Mouse (Mus musculus): ENCODE results near the gene Dnajb11. TPM values are rescaled to one million over a fixed set of nuclear protein-coding genes. Genes with fewer than 3 reads are reported as not detected.

Dnajb11 gene
- polyA plus RNA-seq, 1 experiment from 2014 or later = 97.3 TPM

GRCm38 (mm10) chr16:22909290-22909689 lies 51.6 kb downstream of the Dnajb11 start:
- DNase-seq (ENCODE audit: low spot score) (no peak), ATAC-seq (replicated peaks; ENCODE audit: low FRiP score) (no peak)
- Histone ChIP-seq H3K9me3 (ENCODE audit: control insufficient read depth, low read length) (no peaks in the 10 kb centered on the region), H3K4me2 (ENCODE audit: low read depth, low read length, severe bottlenecking) (no peak overlapping the region), H3K27ac (ENCODE audit: low read depth, low read length) (no peak overlapping the region), H3K4me1 (replicated peaks; ENCODE audit: control insufficient read depth, insufficient read depth, low read length) (no peaks in the 10 kb centered on the region), H3K4me3 (ENCODE audit: low read depth, low read length) (no peak overlapping the region), H3K27me3 (ENCODE audit: control insufficient read depth, insufficient read depth, low read length) (no peaks in the 10 kb centered on the region), H3K36me3 (ENCODE audit: control insufficient read depth, insufficient read depth, low read length) (no peaks in the 10 kb centered on the region), H3K9ac (ENCODE audit: low read length) (no peak overlapping the region)
- 89% methylated on average over 6 of the region's 6 CpGs for WGBS

- ATAC-seq (replicated peaks; ENCODE audit: low FRiP score) (no peak), DNase-seq (ENCODE audit: low spot score) (peak; percentile 9)
- Histone ChIP-seq H3K27ac (ENCODE audit: low read depth, low read length) (no peak overlapping the region), H3K4me1 (replicated peaks; ENCODE audit: control insufficient read depth, insufficient read depth, low read length) (no peaks in the 10 kb centered on the region), H3K27me3 (ENCODE audit: control insufficient read depth, insufficient read depth, low read length) (no peaks in the 10 kb centered on the region), H3K9ac (ENCODE audit: low read length) (no peak overlapping the region), H3K4me2 (ENCODE audit: low read depth, low read length, severe bottlenecking) (no peak overlapping the region), H3K36me3 (ENCODE audit: control insufficient read depth, insufficient read depth, low read length) (no peaks in the 10 kb centered on the region), H3K9me3 (ENCODE audit: control insufficient read depth, low read length) (no peaks in the 10 kb centered on the region), H3K4me3 (ENCODE audit: low read depth, low read length) (no peak overlapping the region)
- 84% methylated on average over 3 of the region's 3 CpGs for WGBS
Measured at GRCm38 (mm10) chr16:22911986-22912385, 54.3 kb downstream of the Dnajb11 start.

GRCm38 (mm10) chr16:22912886-22913285 lies 55.2 kb downstream of the Dnajb11 start:
- H3K4me1 ChIP-seq (replicated peaks; ENCODE audit: control insufficient read depth, insufficient read depth, low read length) = no peaks in the 10 kb centered on the region
- H3K4me2 ChIP-seq (ENCODE audit: low read depth, low read length, severe bottlenecking) = no peak overlapping the region
- no peak overlapping the region for H3K9ac ChIP-seq (ENCODE audit: low read length)
- H3K4me3 ChIP-seq (ENCODE audit: low read depth, low read length) = no peak overlapping the region
- H3K27me3 ChIP-seq (ENCODE audit: control insufficient read depth, insufficient read depth, low read length) = no peaks in the 10 kb centered on the region
- no peak overlapping the region for H3K27ac ChIP-seq (ENCODE audit: low read depth, low read length)
- DNase-seq (ENCODE audit: low spot score) (peak; percentile 41), ATAC-seq (replicated peaks; ENCODE audit: low FRiP score) (no peak)
- WGBS = 86% methylated on average over 6 of the region's 6 CpGs
- no peaks in the 10 kb centered on the region for H3K9me3 ChIP-seq (ENCODE audit: control insufficient read depth, low read length)
- H3K36me3 ChIP-seq (ENCODE audit: control insufficient read depth, insufficient read depth, low read length) = no peaks in the 10 kb centered on the region

- no peak for ATAC-seq (replicated peaks; ENCODE audit: low FRiP score)
- Histone ChIP-seq H3K4me3 (ENCODE audit: low read depth, low read length) (no peak overlapping the region), H3K9me3 (ENCODE audit: control insufficient read depth, low read length) (no peaks in the 10 kb centered on the region), H3K4me1 (replicated peaks; ENCODE audit: control insufficient read depth, insufficient read depth, low read length) (no peaks in the 10 kb centered on the region), H3K36me3 (ENCODE audit: control insufficient read depth, insufficient read depth, low read length) (no peaks in the 10 kb centered on the region), H3K9ac (ENCODE audit: low read length) (no peak overlapping the region), H3K27ac (ENCODE audit: low read depth, low read length) (no peak overlapping the region), H3K4me2 (ENCODE audit: low read depth, low read length, severe bottlenecking) (no peak overlapping the region), H3K27me3 (ENCODE audit: control insufficient read depth, insufficient read depth, low read length) (no peaks in the 10 kb centered on the region)
- DNase-seq (ENCODE audit: low spot score) = peak; percentile 8
Measured at GRCm38 (mm10) chr16:22914276-22914675, 56.6 kb downstream of the Dnajb11 start.

GRCm38 (mm10) chr16:22918034-22918433 lies 60.4 kb downstream of the Dnajb11 start, which contains the start of gene Fetub:
Fetub (plus strand) TSS chr16:22918334.
- WGBS = 85% methylated on average over 5 of the region's 5 CpGs

GRCm38 (mm10) chr16:22918664-22919312 lies 61.1 kb downstream of the Dnajb11 start:
- ATAC-seq (replicated peaks; ENCODE audit: low FRiP score) (0 out of 2 replicates have a peak, but pooled peaks have one; percentile 24), DNase-seq (ENCODE audit: low spot score) (no peak)
- 68% methylated on average over 15 of the region's 15 CpGs for WGBS
- no peaks in the 10 kb centered on the region for H3K4me1 ChIP-seq (replicated peaks; ENCODE audit: control insufficient read depth, insufficient read depth, low read length)
- no peak overlapping the region for H3K9ac ChIP-seq (ENCODE audit: low read length)
- H3K27ac ChIP-seq (ENCODE audit: low read depth, low read length) = no peak overlapping the region
- H3K27me3 ChIP-seq (ENCODE audit: control insufficient read depth, insufficient read depth, low read length) = no peaks in the 10 kb centered on the region
- no peaks in the 10 kb centered on the region for H3K36me3 ChIP-seq (ENCODE audit: control insufficient read depth, insufficient read depth, low read length)
- no peak overlapping the region for H3K4me2 ChIP-seq (ENCODE audit: low read depth, low read length, severe bottlenecking)
- H3K9me3 ChIP-seq (ENCODE audit: control insufficient read depth, low read length) = no peaks in the 10 kb centered on the region
- no peak overlapping the region for H3K4me3 ChIP-seq (ENCODE audit: low read depth, low read length)

More at GRCm38 (mm10) chr16:22918034-22918433, 60.4 kb downstream of the Dnajb11 start, which contains the start of gene Fetub:
- no peak within 1 kb of the TSS for H3K4me2 ChIP-seq (ENCODE audit: low read depth, low read length, severe bottlenecking)
- H3K36me3 ChIP-seq (ENCODE audit: control insufficient read depth, insufficient read depth, low read length) = no peaks in the 10 kb centered on the region
- DNase-seq (ENCODE audit: low spot score) = no peak
- H3K9ac ChIP-seq (ENCODE audit: low read length) = no peak within 1 kb of the TSS
- H3K27ac ChIP-seq (ENCODE audit: low read depth, low read length) = no peak within 1 kb of the TSS
- no peaks in the 10 kb centered on the region for H3K9me3 ChIP-seq (ENCODE audit: control insufficient read depth, low read length)
- no peak for ATAC-seq (replicated peaks; ENCODE audit: low FRiP score)
- no peak within 1 kb of the TSS for H3K4me3 ChIP-seq (ENCODE audit: low read depth, low read length)
- no peaks in the 10 kb centered on the region for H3K27me3 ChIP-seq (ENCODE audit: control insufficient read depth, insufficient read depth, low read length)
- no peaks in the 10 kb centered on the region for H3K4me1 ChIP-seq (replicated peaks; ENCODE audit: control insufficient read depth, insufficient read depth, low read length)

- H3K9ac ChIP-seq (ENCODE audit: low read length) = no peak overlapping the region
- no peaks in the 10 kb centered on the region for H3K36me3 ChIP-seq (ENCODE audit: control insufficient read depth, insufficient read depth, low read length)
- no peak for ATAC-seq (replicated peaks; ENCODE audit: low FRiP score)
- H3K9me3 ChIP-seq (ENCODE audit: control insufficient read depth, low read length) = no peaks in the 10 kb centered on the region
- H3K4me1 ChIP-seq (replicated peaks; ENCODE audit: control insufficient read depth, insufficient read depth, low read length) = no peaks in the 10 kb centered on the region
- 69% methylated on average over 18 of the region's 18 CpGs for WGBS
- H3K4me2 ChIP-seq (ENCODE audit: low read depth, low read length, severe bottlenecking) = no peak overlapping the region
- no peak overlapping the region for H3K4me3 ChIP-seq (ENCODE audit: low read depth, low read length)
- no peak overlapping the region for H3K27ac ChIP-seq (ENCODE audit: low read depth, low read length)
- DNase-seq (ENCODE audit: low spot score) = no peak
- H3K27me3 ChIP-seq (ENCODE audit: control insufficient read depth, insufficient read depth, low read length) = no peaks in the 10 kb centered on the region
Measured at GRCm38 (mm10) chr16:22919971-22920854, 62.6 kb downstream of the Dnajb11 start.

GRCm38 (mm10) chr16:22921761-22922160 lies 64.1 kb downstream of the Dnajb11 start:
- DNase-seq (ENCODE audit: low spot score) (no peak), ATAC-seq (replicated peaks; ENCODE audit: low FRiP score) (no peak)
- Histone ChIP-seq H3K4me2 (ENCODE audit: low read depth, low read length, severe bottlenecking) (no peak overlapping the region), H3K9me3 (ENCODE audit: control insufficient read depth, low read length) (no peaks in the 10 kb centered on the region), H3K36me3 (ENCODE audit: control insufficient read depth, insufficient read depth, low read length) (no peaks in the 10 kb centered on the region), H3K27ac (ENCODE audit: low read depth, low read length) (no peak overlapping the region), H3K9ac (ENCODE audit: low read length) (no peak overlapping the region), H3K4me1 (replicated peaks; ENCODE audit: control insufficient read depth, insufficient read depth, low read length) (no peaks in the 10 kb centered on the region), H3K27me3 (ENCODE audit: control insufficient read depth, insufficient read depth, low read length) (no peaks in the 10 kb centered on the region), H3K4me3 (ENCODE audit: low read depth, low read length) (no peak overlapping the region)
- WGBS = 92% methylated on average over 5 of the region's 5 CpGs

Data from forebrain, embryonic 11.5 days (tissue).